Mouse (Mus musculus): ENCODE results near the gene Nt5dc2.

GRCm38 (mm10) chr14:31165991-31166630 is 35.3 kb downstream of the Nt5dc2 start:
- TF ChIP-seq CEBPB (IDR thresholded peaks at IDR 0.05; ENCODE audit: low read depth), result no peak
- no peak for TF ChIP-seq CTCF (IDR thresholded peaks at IDR 0.05; ENCODE audit: control insufficient read depth, insufficient read depth, insufficient read length)
- no peak for TF ChIP-seq MAX (IDR thresholded peaks at IDR 0.05)
- TF ChIP-seq USF1 (IDR thresholded peaks at IDR 0.05; ENCODE audit: low read depth), result no peak
- no peak for TF ChIP-seq MYOG (IDR thresholded peaks at IDR 0.05; ENCODE audit: control insufficient read depth, extremely low read depth, insufficient read length)
- TF ChIP-seq FOSL1 (IDR thresholded peaks at IDR 0.05; ENCODE audit: insufficient read depth, low read length, poor library complexity, severe bottlenecking), result no peak

All from C2C12 (cell line).